In genomic region chr7:101356868-101357267, GRCm38 (mm10) we compare ENCODE assay signal across 21 mouse cellular contexts. TPM values are rescaled to one million over a fixed set of nuclear protein-coding genes. Genes with fewer than 3 reads are reported as not detected.
DNase-seq lines count a peak whose midpoint lies in the region; ATAC-seq and TF ChIP-seq lines count a peak whose summit lies in the region.
"Had no signal": no experiment of that assay in that cellular context is flagged by ENCODE, and none has a peak within 500 bp of the region (broad histone marks: within the 10 kb centered on the region; RNA-seq: fewer than 3 reads in every experiment).

No protein-coding gene starts in this region.

- H3K9me3 ChIP-seq in heart, embryonic 10.5 days: no peaks in the 10 kb centered on the region
- no peaks in the 10 kb centered on the region for H3K9me3 ChIP-seq in liver, embryonic 15.5 days (replicated peaks)
- H3K9me3 ChIP-seq: forebrain, embryonic 13.5 days; G1E; heart, embryonic 15.5 days; hindbrain, embryonic 15.5 days; limb, embryonic 13.5 days had no signal

- no peak for ATAC-seq in liver, embryonic 15.5 days (ENCODE audit: insufficient read depth)
- ATAC-seq: forebrain, embryonic 13.5 days had no signal

- 51% methylated on average over 3 of the region's 3 CpGs for WGBS in heart, embryonic 10.5 days
- WGBS in spleen, adult 2 months: 16% methylated on average over 3 of the region's 3 CpGs
- 25% methylated on average over 3 of the region's 3 CpGs for WGBS in liver, embryonic 15.5 days (ENCODE audit: insufficient replicate concordance)

- H3K27me3 ChIP-seq in heart, embryonic 10.5 days (ENCODE audit: insufficient read depth, poor library complexity, severe bottlenecking): peaks cover 40% of the 10 kb centered on the region; the same call in 1 of the 2 replicates
- no peaks in the 10 kb centered on the region for H3K27me3 ChIP-seq in spleen, adult 2 months (ENCODE audit: control insufficient read depth, insufficient read depth, low read length)
- no peaks in the 10 kb centered on the region for H3K27me3 ChIP-seq in liver, embryonic 15.5 days
- H3K27me3 ChIP-seq: forebrain, embryonic 13.5 days; hindbrain, embryonic 15.5 days; limb, embryonic 13.5 days had no signal

- peak overlapping the region; percentile 30; the same call in 1 of the 2 replicates for H3K27ac ChIP-seq in heart, embryonic 10.5 days
- peak overlapping the region; percentile 85 for H3K27ac ChIP-seq in spleen, adult 2 months (ENCODE audit: insufficient read depth, low read length)
- H3K27ac ChIP-seq in liver, embryonic 15.5 days (replicated peaks): peak overlapping the region; percentile 29; the same call in 1 of the 2 replicates
- H3K27ac ChIP-seq: forebrain, embryonic 13.5 days; gastrocnemius, adult 2 months; heart, embryonic 15.5 days; hindbrain, embryonic 15.5 days; limb, embryonic 13.5 days had no signal

- no peak overlapping the region for H3K4me2 ChIP-seq in liver, embryonic 15.5 days
- H3K4me2 ChIP-seq: forebrain, embryonic 13.5 days; heart, embryonic 15.5 days; hindbrain, embryonic 15.5 days; limb, embryonic 13.5 days had no signal

- no peak for DNase-seq in heart, embryonic 10.5 days (ENCODE audit: low spot score)
- no peak for DNase-seq in heart, adult 8-10 months (ENCODE audit: low spot score)
- DNase-seq in spleen, adult 2 months (ENCODE audit: low read depth in 1 of 2, low spot score in 2 of 2): no peak
- no peak for DNase-seq in spleen, postnatal 10 days (ENCODE audit: low spot score in 2 of 2)
- no peak for DNase-seq in cerebellum, adult 11 months
- DNase-seq in urinary bladder, postnatal 14 days (ENCODE audit: low spot score): no peak
- DNase-seq in gastrocnemius, adult 8-10 months (ENCODE audit: low spot score in 2 of 2): no peak
- DNase-seq: gastrocnemius, adult 2 months; kidney, adult 2 months; kidney, postnatal 4 days; right cerebral cortex, adult 18-20 months had no signal

- H3K4me1 ChIP-seq in heart, embryonic 10.5 days: peaks cover 31% of the 10 kb centered on the region
- peaks cover 37% of the 10 kb centered on the region for H3K4me1 ChIP-seq in spleen, adult 2 months (ENCODE audit: control insufficient read depth, insufficient read depth, insufficient read length)
- H3K4me1 ChIP-seq in liver, embryonic 15.5 days (replicated peaks): peaks cover 66% of the 10 kb centered on the region
- H3K4me1 ChIP-seq: forebrain, embryonic 13.5 days had no signal

- no peaks in the 10 kb centered on the region for H3K36me3 ChIP-seq in heart, embryonic 10.5 days
- peaks cover 2% of the 10 kb centered on the region; the same call in 1 of the 2 replicates for H3K36me3 ChIP-seq in spleen, adult 2 months (ENCODE audit: control insufficient read depth, insufficient read depth, low read length)
- H3K36me3 ChIP-seq in liver, embryonic 15.5 days (replicated peaks): no peaks in the 10 kb centered on the region
- H3K36me3 ChIP-seq: heart, embryonic 15.5 days; hindbrain, embryonic 15.5 days; limb, embryonic 13.5 days had no signal

- no peak for TF ChIP-seq CTCF in spleen, adult 2 months (IDR thresholded peaks at IDR 0.05; ENCODE audit: extremely low read depth, insufficient read depth, insufficient read length, insufficient replicate concordance)

- no peak overlapping the region for H3K4me3 ChIP-seq in heart, embryonic 10.5 days
- no peak overlapping the region for H3K4me3 ChIP-seq in spleen, adult 2 months (ENCODE audit: extremely low read depth, insufficient read depth, insufficient read length)
- H3K4me3 ChIP-seq in liver, embryonic 15.5 days (replicated peaks): no peak overlapping the region
- H3K4me3 ChIP-seq: forebrain, embryonic 13.5 days; gastrocnemius, adult 2 months; heart, embryonic 15.5 days; hindbrain, embryonic 15.5 days; limb, embryonic 13.5 days had no signal

- H3K9ac ChIP-seq in liver, embryonic 15.5 days: no peak overlapping the region
- H3K9ac ChIP-seq: forebrain, embryonic 13.5 days; heart, embryonic 15.5 days; hindbrain, embryonic 15.5 days; limb, embryonic 13.5 days had no signal

- no peak for TF ChIP-seq POLR2A in spleen, adult 2 months (IDR thresholded peaks at IDR 0.05; ENCODE audit: low read depth, low read length)

RNA-seq across cellular contexts. Expression of gene Arap1, which starts 9.0 kb away (rescaled TPM):
- polyA plus RNA-seq in heart, embryonic 10.5 days (2016; fragmentation: Nextera tagmentation; extraction: Ambion mirVana): 15.9 and 24.6 TPM in 2 replicates
- total RNA-seq in heart, adult 8-10 months (2022): 10 to 100 TPM; 27.2 to 40.0 (median 28.4) TPM
- 227 and 248 TPM in 2 replicates for polyA plus RNA-seq in spleen, adult 2 months (2012; rRNA removed)
- 14.5 and 19.8 TPM in 2 replicates for polyA plus RNA-seq in liver, embryonic 15.5 days (2015; fragmentation: Nextera tagmentation; extraction: Ambion mirVana)
- total RNA-seq in gastrocnemius, adult 8-10 months (2022): 10 to 100 TPM; 16.1 to 18.5 (median 17.1) TPM

RNA-seq across cellular contexts. Expression of gene Stard10, which starts 40.0 kb away (rescaled TPM):
- polyA plus RNA-seq in heart, embryonic 10.5 days (2016; fragmentation: Nextera tagmentation; extraction: Ambion mirVana): 24.7 and 62.7 TPM in 2 replicates
- total RNA-seq in heart, adult 8-10 months (2022): 10 to 100 TPM; 57.4 to 86.0 (median 69.5) TPM
- polyA plus RNA-seq in spleen, adult 2 months (2012; rRNA removed): 29.3 and 42.0 TPM in 2 replicates
- 122 and 143 TPM in 2 replicates for polyA plus RNA-seq in liver, embryonic 15.5 days (2015; fragmentation: Nextera tagmentation; extraction: Ambion mirVana)
- 10 to 100 TPM; 34.9 to 48.5 (median 43.7) TPM for total RNA-seq in gastrocnemius, adult 8-10 months (2022)
- total RNA-seq: G1E had no signal

RNA-seq across cellular contexts. Expression of gene Gm45837, which starts 53.8 kb away (rescaled TPM):
- 3.3 TPM in 1 of 2 replicates, not detected in the other for polyA plus RNA-seq in heart, embryonic 10.5 days (2016; fragmentation: Nextera tagmentation; extraction: Ambion mirVana)
- 1 to 10 TPM in 2 of 4 experiments, not detected in 2; 3.7 to 4.3 TPM for total RNA-seq in heart, adult 8-10 months (2022)
- polyA plus RNA-seq in spleen, adult 2 months (2012; rRNA removed): 1.1 TPM in 1 of 2 replicates, not detected in the other
- 0.16 TPM in 1 of 2 replicates, not detected in the other for polyA plus RNA-seq in liver, embryonic 15.5 days (2015; fragmentation: Nextera tagmentation; extraction: Ambion mirVana)
- total RNA-seq in gastrocnemius, adult 8-10 months (2022): 1 to 10 TPM in 2 of 4 experiments, not detected in 2; 3.8 to 4.1 TPM
- total RNA-seq: G1E; gastrocnemius, adult 2 months; midbrain, postnatal 0 days had no signal
- polyA plus RNA-seq: C2C12; embryonic facial prominence, embryonic 14.5 days; forebrain, embryonic 13.5 days; heart, embryonic 15.5 days; hindbrain, embryonic 15.5 days; kidney, adult 2 months; midbrain, postnatal 0 days; neural tube, embryonic 14.5 days had no signal

RNA-seq across cellular contexts. Expression of gene Atg16l2, which starts 54.8 kb away (rescaled TPM):
- 19.2 and 22.1 TPM in 2 replicates for polyA plus RNA-seq in heart, embryonic 10.5 days (2016; fragmentation: Nextera tagmentation; extraction: Ambion mirVana)
- 10 to 100 TPM in 2 of 4 experiments, 1 to 10 TPM in 2; 5.7 to 12.3 (median 9.3) TPM for total RNA-seq in heart, adult 8-10 months (2022)
- 62.9 and 86.0 TPM in 2 replicates for polyA plus RNA-seq in spleen, adult 2 months (2012; rRNA removed)
- 5.2 and 5.9 TPM in 2 replicates for polyA plus RNA-seq in liver, embryonic 15.5 days (2015; fragmentation: Nextera tagmentation; extraction: Ambion mirVana)
- 1 to 10 TPM; 3.2 to 5.3 (median 4.3) TPM for total RNA-seq in gastrocnemius, adult 8-10 months (2022)

Comparison
In these comparisons a context has a peak if more than half of its experiments do, and no peak if none do; other contexts are left out.
1. H3K27ac ChIP-seq: peak in every context shown above with its lines; median percentile 85 in spleen, adult 2 months; 30 in heart, embryonic 10.5 days; 29 in liver, embryonic 15.5 days.